Mouse (Mus musculus): ENCODE measurements at regions not wholly inside any gene's neighbourhood (a gene's known extent, or its start where the extent isn't known, plus 50 kb on each side); places are given as distances from the start of the nearest gene placed in this dataset.

DNA sequence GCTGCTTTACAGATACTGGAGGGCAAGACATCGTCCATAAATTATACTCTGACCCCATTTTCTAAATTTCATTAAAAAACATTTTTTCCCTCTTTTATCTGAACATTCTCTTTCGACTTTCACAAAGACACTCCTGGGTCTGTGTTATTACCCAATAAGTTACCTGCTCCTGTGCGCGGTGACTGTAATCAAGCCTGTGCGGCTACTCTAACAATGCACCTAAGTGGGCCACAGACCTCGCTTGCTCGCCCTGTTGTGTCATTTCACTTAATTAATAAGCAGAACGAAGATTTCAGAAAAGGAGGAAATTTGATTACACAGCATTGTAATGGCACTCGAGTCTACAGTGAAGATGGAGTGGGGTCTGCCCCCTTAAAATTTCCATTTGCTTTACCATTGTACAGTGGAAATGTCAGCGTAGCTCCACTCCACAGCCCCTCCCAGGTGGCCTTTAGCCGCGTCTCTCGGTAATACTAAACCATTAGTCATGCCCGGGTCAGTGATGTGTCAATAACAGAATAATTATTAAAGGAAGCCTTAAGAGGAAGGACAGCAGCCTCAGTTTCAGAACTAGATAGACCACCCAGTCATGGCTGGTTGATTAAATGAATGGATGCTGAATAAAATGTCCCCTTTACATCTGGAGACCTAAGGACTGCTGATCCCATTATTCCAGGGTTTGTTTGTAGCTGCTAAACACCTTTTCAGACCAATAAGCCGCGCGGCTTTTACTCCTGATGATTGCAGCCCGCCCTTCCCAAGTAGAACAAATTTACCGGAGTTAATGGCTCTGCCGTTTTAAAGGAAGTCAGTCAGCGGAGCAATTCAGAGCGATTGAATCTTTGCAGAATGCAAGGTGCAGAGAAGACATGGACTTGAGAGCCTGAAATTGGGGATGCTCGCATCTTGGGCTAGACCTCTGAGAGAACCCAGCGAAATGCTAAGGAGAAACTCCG is 194.5 kb upstream of the Creb1 start:
- 67% methylated on average over 25 of the region's 25 CpGs for whole genome bisulfite sequencing (ENCODE audit: insufficient replicate concordance)
- Histone ChIP-seq H3K4me2 (no peak overlapping the region), H3K27me3 (ENCODE audit: control insufficient read depth, insufficient read depth, low read length) (no peaks in the 10 kb centered on the region), H3K4me3 (ENCODE audit: low read depth, low read length) (no peak overlapping the region), H3K9ac (ENCODE audit: low read depth, low read length) (no peak overlapping the region), H3K9me3 (replicated peaks; ENCODE audit: control insufficient read depth, low read length) (no peaks in the 10 kb centered on the region), H3K27ac (ENCODE audit: low read depth, low read length) (no peak overlapping the region), H3K4me1 (ENCODE audit: control insufficient read depth, insufficient read depth, low read length) (no peaks in the 10 kb centered on the region), H3K36me3 (ENCODE audit: control insufficient read depth, insufficient read depth, low read length) (no peaks in the 10 kb centered on the region)
- no peak for ATAC-seq (replicated peaks; ENCODE audit: insufficient number of reproducible peaks, low FRiP score, low TSS enrichment)

DNA sequence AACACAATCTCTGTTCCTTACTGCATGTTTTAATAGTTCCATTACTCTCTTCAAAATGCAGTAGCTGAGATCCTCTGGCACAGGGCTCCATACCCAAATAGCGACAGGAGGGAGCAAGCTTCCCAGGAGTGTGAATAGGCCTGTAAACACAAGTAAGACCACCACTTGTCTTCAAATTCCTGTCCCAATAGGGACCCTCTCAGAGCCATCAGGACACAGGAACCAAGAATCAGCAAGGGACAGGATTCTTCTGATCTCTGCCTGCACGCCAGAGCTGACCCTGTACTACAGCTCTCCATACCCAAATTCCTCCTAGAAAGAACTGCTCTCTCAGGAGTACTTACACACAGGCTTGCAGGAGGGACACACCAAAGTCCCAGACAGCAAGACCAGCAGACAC is 200.9 kb upstream of the Creb1 start:
- H3K4me2 ChIP-seq, result no peak overlapping the region
- no peak overlapping the region for H3K27ac ChIP-seq (ENCODE audit: low read depth, low read length)
- H3K4me1 ChIP-seq (ENCODE audit: control insufficient read depth, insufficient read depth, low read length), result no peaks in the 10 kb centered on the region
- H3K9ac ChIP-seq (ENCODE audit: low read depth, low read length), result no peak overlapping the region
- 71% methylated on average over 2 of the region's 2 CpGs for WGBS (ENCODE audit: insufficient replicate concordance)
- no peak overlapping the region for H3K4me3 ChIP-seq (ENCODE audit: low read depth, low read length)
- ATAC-seq (replicated peaks; ENCODE audit: insufficient number of reproducible peaks, low FRiP score, low TSS enrichment), result no peak
- no peaks in the 10 kb centered on the region for H3K36me3 ChIP-seq (ENCODE audit: control insufficient read depth, insufficient read depth, low read length)
- no peaks in the 10 kb centered on the region for H3K9me3 ChIP-seq (replicated peaks; ENCODE audit: control insufficient read depth, low read length)
- no peaks in the 10 kb centered on the region for H3K27me3 ChIP-seq (ENCODE audit: control insufficient read depth, insufficient read depth, low read length)

DNA sequence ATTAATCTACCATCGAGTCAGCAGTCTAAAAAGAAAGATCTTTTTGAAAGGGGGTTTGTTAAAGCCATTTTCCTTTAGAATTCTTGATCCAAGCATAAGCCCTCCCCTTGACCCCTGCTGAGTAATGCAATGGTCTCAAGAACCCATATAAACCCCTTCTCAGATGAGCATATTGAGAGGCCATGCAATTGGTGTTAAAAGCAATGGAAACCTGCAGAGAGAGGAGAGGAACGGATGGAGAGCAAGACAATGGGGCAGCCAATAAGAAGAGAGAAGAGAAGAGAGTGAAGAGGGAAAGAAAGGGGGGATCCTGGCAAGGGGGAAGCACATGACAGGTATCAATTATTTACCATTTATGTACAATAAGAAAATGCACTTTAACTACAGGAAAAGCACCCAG is 201.7 kb upstream of the Creb1 start:
- Histone ChIP-seq H3K27ac (ENCODE audit: low read depth, low read length) (no peak overlapping the region), H3K4me3 (ENCODE audit: low read depth, low read length) (no peak overlapping the region), H3K9ac (ENCODE audit: low read depth, low read length) (no peak overlapping the region), H3K9me3 (replicated peaks; ENCODE audit: control insufficient read depth, low read length) (no peaks in the 10 kb centered on the region), H3K4me2 (no peak overlapping the region), H3K27me3 (ENCODE audit: control insufficient read depth, insufficient read depth, low read length) (no peaks in the 10 kb centered on the region), H3K36me3 (ENCODE audit: control insufficient read depth, insufficient read depth, low read length) (no peaks in the 10 kb centered on the region), H3K4me1 (ENCODE audit: control insufficient read depth, insufficient read depth, low read length) (no peaks in the 10 kb centered on the region)
- ATAC-seq (replicated peaks; ENCODE audit: insufficient number of reproducible peaks, low FRiP score, low TSS enrichment), result no peak
- 68% methylated on average over 2 of the region's 2 CpGs for WGBS (ENCODE audit: insufficient replicate concordance)

DNA sequence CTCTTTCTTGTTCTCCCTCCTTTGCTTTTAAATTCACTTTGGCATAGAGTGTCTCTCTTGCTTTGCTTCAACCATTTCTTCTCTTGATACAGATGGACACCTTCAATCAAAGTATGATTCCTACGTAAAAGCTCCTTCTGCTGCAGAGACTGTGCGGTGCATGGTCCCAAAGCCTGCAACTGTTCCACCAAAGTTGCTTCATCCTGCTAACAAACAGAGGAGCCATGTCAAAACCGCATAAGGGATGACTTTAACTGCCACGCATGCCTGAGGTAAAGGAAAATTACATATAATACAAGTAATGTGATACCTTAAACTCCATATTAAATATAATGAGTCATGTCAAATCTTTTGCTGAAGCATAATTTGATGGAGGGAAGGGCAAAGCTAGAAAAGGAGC is 200.1 kb upstream of the Klf7 start:
- H3K36me3 ChIP-seq (ENCODE audit: control insufficient read depth, insufficient read depth, low read length), result no peaks in the 10 kb centered on the region
- H3K9me3 ChIP-seq (replicated peaks; ENCODE audit: control insufficient read depth, low read length), result no peaks in the 10 kb centered on the region
- no peak overlapping the region for H3K4me2 ChIP-seq
- 84% methylated on average over 4 of the region's 4 CpGs for WGBS (ENCODE audit: insufficient replicate concordance)
- H3K27me3 ChIP-seq (ENCODE audit: control insufficient read depth, insufficient read depth, low read length), result no peaks in the 10 kb centered on the region
- H3K4me3 ChIP-seq (ENCODE audit: low read depth, low read length), result no peak overlapping the region
- H3K27ac ChIP-seq (ENCODE audit: low read depth, low read length), result no peak overlapping the region
- ATAC-seq (replicated peaks; ENCODE audit: insufficient number of reproducible peaks, low FRiP score, low TSS enrichment), result no peak
- H3K9ac ChIP-seq (ENCODE audit: low read depth, low read length), result no peak overlapping the region
- no peaks in the 10 kb centered on the region for H3K4me1 ChIP-seq (ENCODE audit: control insufficient read depth, insufficient read depth, low read length)

DNA sequence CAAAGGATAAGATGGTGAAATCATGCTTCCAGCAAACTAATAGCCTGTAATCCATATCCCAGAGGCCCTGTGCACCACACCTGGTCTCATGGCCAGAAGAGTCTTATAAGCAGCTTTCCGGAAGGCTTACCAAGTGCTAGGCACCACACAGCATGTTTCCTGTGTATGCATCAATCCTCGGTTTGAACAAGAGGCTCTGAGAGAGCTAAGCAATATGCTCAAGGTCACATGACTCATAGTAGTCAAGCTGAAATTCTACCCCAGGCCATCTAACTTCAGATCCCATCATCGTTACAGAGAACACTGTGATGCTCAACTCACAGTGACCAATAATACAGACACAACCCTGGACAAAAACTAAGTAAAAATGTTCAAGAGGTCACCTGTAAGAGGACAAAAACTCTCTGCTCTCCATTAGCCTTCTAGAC is 197.1 kb upstream of the Klf7 start:
- Histone ChIP-seq H3K27ac (ENCODE audit: low read depth, low read length) (no peak overlapping the region), H3K9me3 (replicated peaks; ENCODE audit: control insufficient read depth, low read length) (no peaks in the 10 kb centered on the region), H3K27me3 (ENCODE audit: control insufficient read depth, insufficient read depth, low read length) (no peaks in the 10 kb centered on the region), H3K9ac (ENCODE audit: low read depth, low read length) (no peak overlapping the region), H3K36me3 (ENCODE audit: control insufficient read depth, insufficient read depth, low read length) (no peaks in the 10 kb centered on the region), H3K4me1 (ENCODE audit: control insufficient read depth, insufficient read depth, low read length) (peaks cover 3% of the 10 kb centered on the region; the same call in 1 of the 2 replicates), H3K4me2 (no peak overlapping the region), H3K4me3 (ENCODE audit: low read depth, low read length) (no peak overlapping the region)
- ATAC-seq (replicated peaks; ENCODE audit: insufficient number of reproducible peaks, low FRiP score, low TSS enrichment), result no peak
- 65% methylated on average over 3 of the region's 3 CpGs for WGBS (ENCODE audit: insufficient replicate concordance)

DNA sequence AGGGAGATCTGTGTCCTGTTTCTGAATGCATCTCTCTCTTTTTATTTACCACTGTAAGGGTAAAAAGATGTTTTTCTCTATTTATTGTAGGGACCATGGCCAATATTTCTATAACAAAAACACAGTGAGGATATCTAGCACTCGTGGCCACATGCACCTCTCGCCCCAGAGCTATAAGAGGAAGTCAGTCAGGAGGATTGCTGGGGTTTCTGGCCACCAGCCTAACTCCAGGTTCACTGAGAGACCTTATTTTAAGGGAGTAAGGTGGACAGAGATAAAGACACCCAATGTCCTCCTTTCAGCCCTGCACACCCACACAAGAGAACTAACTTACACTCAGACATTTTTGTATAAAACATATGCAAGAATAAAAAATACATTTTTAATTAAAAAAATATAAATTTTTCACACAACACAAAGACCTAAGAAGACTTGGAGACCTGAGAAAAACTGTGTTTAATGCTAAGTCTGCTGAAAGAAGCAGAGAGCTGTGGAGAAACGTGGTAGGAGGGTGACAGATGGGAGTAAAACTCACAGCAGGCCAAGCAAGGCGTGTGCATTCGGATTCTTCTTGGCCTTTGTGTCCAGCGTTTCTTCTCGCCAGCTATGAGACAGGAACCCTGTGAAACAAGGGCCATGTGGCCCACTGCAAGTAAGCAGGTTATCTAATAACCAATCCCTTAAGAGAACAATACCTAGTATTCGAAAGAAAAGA is 196.5 kb upstream of the Klf7 start:
- Histone ChIP-seq H3K4me1 (ENCODE audit: control insufficient read depth, insufficient read depth, low read length) (peaks cover 3% of the 10 kb centered on the region; the same call in 1 of the 2 replicates), H3K27ac (ENCODE audit: low read depth, low read length) (no peak overlapping the region), H3K9me3 (replicated peaks; ENCODE audit: control insufficient read depth, low read length) (no peaks in the 10 kb centered on the region), H3K4me2 (no peak overlapping the region), H3K36me3 (ENCODE audit: control insufficient read depth, insufficient read depth, low read length) (no peaks in the 10 kb centered on the region), H3K27me3 (ENCODE audit: control insufficient read depth, insufficient read depth, low read length) (no peaks in the 10 kb centered on the region), H3K4me3 (ENCODE audit: low read depth, low read length) (no peak overlapping the region), H3K9ac (ENCODE audit: low read depth, low read length) (no peak overlapping the region)
- ATAC-seq (replicated peaks; ENCODE audit: insufficient number of reproducible peaks, low FRiP score, low TSS enrichment), result no peak
- 80% methylated on average over 8 of the region's 8 CpGs for WGBS (ENCODE audit: insufficient replicate concordance)

DNA sequence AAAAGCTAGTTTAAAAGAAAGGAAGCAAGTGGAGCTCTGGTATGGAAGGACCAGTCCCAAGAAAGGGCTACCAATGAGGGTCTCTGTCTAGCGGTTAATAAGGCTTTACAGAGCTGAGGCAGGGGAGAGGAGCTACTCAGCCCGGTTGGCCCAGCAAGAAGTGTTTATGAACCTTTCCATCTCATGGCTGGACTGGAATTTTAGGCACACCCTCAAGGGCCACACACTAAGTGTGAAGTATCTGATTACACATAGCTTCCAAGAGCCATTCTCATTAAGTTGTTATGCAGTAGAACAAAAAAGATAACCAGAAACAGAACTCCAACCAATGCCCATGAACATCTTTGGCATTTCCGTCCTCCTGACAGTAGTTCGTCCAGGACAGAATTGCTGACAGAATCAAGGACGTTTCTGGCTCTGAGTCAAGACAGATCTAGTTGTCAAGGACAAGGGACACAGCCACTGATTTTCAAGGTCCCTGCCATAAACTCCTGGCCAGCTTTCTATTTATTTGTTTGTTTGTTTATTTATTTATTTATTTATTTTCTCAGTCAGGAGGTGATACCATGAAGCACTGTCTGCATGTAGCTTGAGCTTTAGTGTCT is 195.1 kb upstream of the Klf7 start:
- no peak overlapping the region for H3K4me3 ChIP-seq (ENCODE audit: low read depth, low read length)
- 45% methylated on average over 5 of the region's 5 CpGs for WGBS (ENCODE audit: insufficient replicate concordance)
- H3K4me1 ChIP-seq (ENCODE audit: control insufficient read depth, insufficient read depth, low read length), result peaks cover 3% of the 10 kb centered on the region; the same call in 1 of the 2 replicates
- no peaks in the 10 kb centered on the region for H3K36me3 ChIP-seq (ENCODE audit: control insufficient read depth, insufficient read depth, low read length)
- H3K9ac ChIP-seq (ENCODE audit: low read depth, low read length), result no peak overlapping the region
- no peak overlapping the region for H3K4me2 ChIP-seq
- no peak for ATAC-seq (replicated peaks; ENCODE audit: insufficient number of reproducible peaks, low FRiP score, low TSS enrichment)
- no peak overlapping the region for H3K27ac ChIP-seq (ENCODE audit: low read depth, low read length)
- H3K27me3 ChIP-seq (ENCODE audit: control insufficient read depth, insufficient read depth, low read length), result no peaks in the 10 kb centered on the region
- H3K9me3 ChIP-seq (replicated peaks; ENCODE audit: control insufficient read depth, low read length), result no peaks in the 10 kb centered on the region

DNA sequence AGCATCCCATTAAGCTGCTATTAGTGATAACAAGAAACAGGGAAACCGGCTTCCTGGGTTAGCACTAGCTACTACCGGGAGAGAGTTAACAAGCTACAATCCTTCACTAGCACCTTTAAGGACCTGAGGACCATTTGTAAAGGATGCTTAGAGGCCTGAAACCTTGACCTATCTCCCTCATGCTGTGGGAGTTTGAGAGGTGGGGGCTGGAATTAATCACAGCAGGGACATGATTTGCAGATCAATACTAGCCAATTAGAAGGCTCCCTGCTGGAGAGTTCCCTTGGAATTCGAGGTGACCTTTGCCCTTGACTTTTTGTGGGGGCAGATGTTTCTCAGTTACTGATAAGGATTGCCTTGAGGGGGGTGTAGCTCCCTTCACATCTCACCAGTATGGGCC is 189.3 kb upstream of the Klf7 start:
- Histone ChIP-seq H3K4me2 (no peak overlapping the region), H3K27me3 (ENCODE audit: control insufficient read depth, insufficient read depth, low read length) (no peaks in the 10 kb centered on the region), H3K36me3 (ENCODE audit: control insufficient read depth, insufficient read depth, low read length) (no peaks in the 10 kb centered on the region), H3K4me1 (ENCODE audit: control insufficient read depth, insufficient read depth, low read length) (no peaks in the 10 kb centered on the region), H3K9me3 (replicated peaks; ENCODE audit: control insufficient read depth, low read length) (no peaks in the 10 kb centered on the region), H3K27ac (ENCODE audit: low read depth, low read length) (no peak overlapping the region), H3K9ac (ENCODE audit: low read depth, low read length) (no peak overlapping the region), H3K4me3 (ENCODE audit: low read depth, low read length) (no peak overlapping the region)
- no peak for ATAC-seq (replicated peaks; ENCODE audit: insufficient number of reproducible peaks, low FRiP score, low TSS enrichment)
- 23% methylated on average over 3 of the region's 3 CpGs for WGBS (ENCODE audit: insufficient replicate concordance)

Data from heart, embryonic 11.5 days (tissue).